Mouse (Mus musculus) layer of hippocampus, adult 8-10 months (tissue): ENCODE measurements around the gene Zbtb37. TPM values are rescaled to one million over a fixed set of nuclear protein-coding genes. Genes with fewer than 3 reads are reported as not detected.

Experiments
- DNase-seq, 2 experiments: peaks; one replicate each; pipeline ENCODE4 v3.0.0; 2022; ENCODE audit warnings: low spot score in 2 of 2
- total RNA-seq, 4 experiments: library from RNA; stranded (reverse); gene quantifications; 2 replicates each; pipeline ENCODE4 v1.2.4; 2022

Gene Zbtb37
- 10 to 100 TPM; 23.1 to 26.9 (median 23.6) TPM for total RNA-seq

GRCm38 (mm10) chr1:161034435-161035280, at the start of gene Zbtb37:
Zbtb37 (minus strand) TSS chr1:161034849.
- DNase-seq: peak; percentile 97 to 98

GRCm38 (mm10) chr1:161077243-161077642, 42.6 kb upstream of the Zbtb37 start:
- no peak for DNase-seq

GRCm38 (mm10) chr1:161076238-161076637, 41.6 kb upstream of the Zbtb37 start:
- DNase-seq: no peak

- no peak for DNase-seq
Observed at GRCm38 (mm10) chr1:161071272-161071620, 36.6 kb upstream of the Zbtb37 start.

- DNase-seq: peak; percentile 97
Observed at GRCm38 (mm10) chr1:161070352-161071271, 36.0 kb upstream of the Zbtb37 start, which contains the start of the genes Dars2 and Cenpl. Dars2 (minus strand) TSS chr1:161070658. Cenpl (plus strand) TSS chr1:161070713.

- no peak for DNase-seq
Observed at GRCm38 (mm10) chr1:161063351-161063750, 28.7 kb upstream of the Zbtb37 start.

- DNase-seq: no peak
Observed at GRCm38 (mm10) chr1:161057164-161057563, 22.5 kb upstream of the Zbtb37 start.

- no peak for DNase-seq
Observed at GRCm38 (mm10) chr1:161046972-161047371, 12.3 kb upstream of the Zbtb37 start.

- no peak for DNase-seq
Observed at GRCm38 (mm10) chr1:161041261-161042020, 6.8 kb upstream of the Zbtb37 start.

- no peak for DNase-seq
Observed at GRCm38 (mm10) chr1:161040855-161041254, 6.2 kb upstream of the Zbtb37 start.

GRCm38 (mm10) chr1:161040426-161040770, 5.7 kb upstream of the Zbtb37 start:
- no peak for DNase-seq

GRCm38 (mm10) chr1:161039741-161040425, 5.2 kb upstream of the Zbtb37 start:
- DNase-seq: peak in 1 of 2 experiments; percentile 11

GRCm38 (mm10) chr1:161038968-161039721, 4.5 kb upstream of the Zbtb37 start:
- no peak for DNase-seq

GRCm38 (mm10) chr1:161038004-161038403, 3.4 kb upstream of the Zbtb37 start:
- DNase-seq: no peak

- no peak for DNase-seq
Observed at GRCm38 (mm10) chr1:161037599-161037998, 3.0 kb upstream of the Zbtb37 start.

GRCm38 (mm10) chr1:161037026-161037425, 2.4 kb upstream of the Zbtb37 start:
- no peak for DNase-seq

- DNase-seq: no peak
Observed at GRCm38 (mm10) chr1:161036411-161036841, 1.8 kb upstream of the Zbtb37 start.

- no peak for DNase-seq
Observed at GRCm38 (mm10) chr1:161035786-161036404, 1.2 kb upstream of the Zbtb37 start.

GRCm38 (mm10) chr1:161035281-161035785, 684 bp upstream of the Zbtb37 start:
- peak in 1 of 2 experiments; percentile 55 for DNase-seq
